Mouse (Mus musculus) cortical plate, adult 2 months (tissue): ENCODE measurements around the gene Wnk1.

Source experiments
- CTCF ChIP-seq: fragments of 200-500 bp; IDR thresholded peaks from 2 replicates; pipeline ENCODE4 v1.5.1; 2011; ENCODE audit warnings: mild to moderate bottlenecking, control low read depth, low read length; ENCODE audit not compliant: insufficient read depth; ENCODE audit errors: extremely low read depth
- POLR2A ChIP-seq: fragments of 200-500 bp; IDR thresholded peaks from 2 replicates; pipeline ENCODE4 v1.6.1; 2011; ENCODE audit warnings: mild to moderate bottlenecking, low read length, control low read depth; ENCODE audit not compliant: insufficient read depth; ENCODE audit errors: extremely low read depth

DNA sequence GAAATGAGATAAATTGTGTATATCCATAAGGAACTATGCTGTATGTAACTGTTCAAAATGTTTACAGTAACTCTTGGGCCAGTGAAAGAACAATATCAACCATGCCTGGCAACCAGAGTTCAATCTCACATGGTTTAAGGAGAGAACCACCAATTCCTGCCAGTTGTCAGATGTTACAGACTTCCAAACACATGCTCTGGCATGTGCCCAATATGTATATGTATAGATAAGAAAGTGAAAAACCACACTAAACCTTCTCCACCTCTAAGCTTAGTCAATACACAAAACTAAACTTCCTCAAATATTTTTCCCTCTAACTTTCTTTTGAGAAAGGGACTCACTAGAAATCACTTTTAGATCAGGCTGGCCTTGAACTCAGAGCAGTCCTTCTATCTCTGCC lies 13.9 kb downstream of the Wnk1 start:
- no peak for TF ChIP-seq CTCF
- TF ChIP-seq POLR2A: no peak
